Mouse (Mus musculus): ENCODE data around the gene Hpse. TPM values are rescaled to one million over a fixed set of nuclear protein-coding genes. Genes with fewer than 3 reads are reported as not detected.

Gene Hpse
- polyA plus RNA-seq, 1 experiment from 2014 or later = 1.8 TPM

DNA sequence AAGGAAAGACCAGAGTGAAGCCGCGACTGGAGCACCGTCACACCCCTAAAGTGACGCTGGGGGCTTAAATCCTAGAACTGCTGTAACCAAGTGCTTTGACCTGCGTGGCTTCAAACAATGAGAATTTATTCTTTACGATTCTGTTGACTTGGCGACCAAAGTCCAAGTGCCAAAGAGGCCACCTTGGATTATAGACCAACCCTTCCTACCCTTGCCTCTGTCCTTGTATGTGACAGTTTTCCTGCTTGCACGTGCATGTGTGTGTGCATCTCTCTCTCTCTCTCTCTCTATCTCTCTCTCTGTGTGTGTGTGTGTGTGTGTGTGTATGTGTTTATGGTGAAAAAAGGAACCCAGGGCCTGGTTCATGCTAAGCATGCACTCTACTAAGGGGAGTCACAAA is 19.3 kb upstream of the Hpse start:
- no peak overlapping the region for H3K4me2 ChIP-seq (ENCODE audit: low read depth, low read length)
- no peaks in the 10 kb centered on the region for H3K9me3 ChIP-seq (replicated peaks; ENCODE audit: control insufficient read depth, low read length)
- WGBS (ENCODE audit: insufficient replicate concordance) = 75% methylated on average over 8 of the region's 8 CpGs
- H3K27me3 ChIP-seq (ENCODE audit: control insufficient read depth, insufficient read depth, low read depth, low read length) = no peaks in the 10 kb centered on the region
- no peak overlapping the region for H3K9ac ChIP-seq (ENCODE audit: low read depth, low read length)
- H3K27ac ChIP-seq (ENCODE audit: low read length) = no peak overlapping the region
- no peaks in the 10 kb centered on the region; the same call in 1 of the 2 replicates for H3K4me1 ChIP-seq (ENCODE audit: control insufficient read depth, low read depth, low read length)
- H3K4me3 ChIP-seq (ENCODE audit: low read depth, low read length) = no peak overlapping the region
- H3K36me3 ChIP-seq (ENCODE audit: control insufficient read depth, insufficient read depth) = no peaks in the 10 kb centered on the region
- ATAC-seq (ENCODE audit: low read depth) = no peak

DNA sequence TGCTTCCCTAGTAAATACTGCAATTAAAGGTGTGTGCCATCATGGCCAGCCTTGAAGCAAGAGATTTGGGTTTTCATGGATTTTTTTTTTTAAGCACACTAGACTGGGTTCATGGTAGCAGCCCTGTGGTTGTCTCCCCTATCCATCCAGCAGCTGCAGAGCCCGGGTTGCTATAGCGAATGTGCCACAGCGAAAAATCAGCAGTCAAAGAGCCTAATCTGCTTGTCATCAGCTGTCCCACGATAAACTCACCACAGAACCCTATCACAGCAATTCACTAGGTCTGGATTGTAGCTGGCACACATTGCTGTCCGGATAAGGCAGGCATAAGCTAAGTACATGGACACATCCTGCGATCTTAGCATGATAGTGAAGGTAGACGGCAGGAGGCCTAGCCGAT is 17.4 kb upstream of the Hpse start:
- Histone ChIP-seq H3K27me3 (ENCODE audit: control insufficient read depth, insufficient read depth, low read depth, low read length) (no peaks in the 10 kb centered on the region), H3K4me3 (ENCODE audit: low read depth, low read length) (no peak overlapping the region), H3K36me3 (ENCODE audit: control insufficient read depth, insufficient read depth) (no peaks in the 10 kb centered on the region), H3K9me3 (replicated peaks; ENCODE audit: control insufficient read depth, low read length) (no peaks in the 10 kb centered on the region), H3K4me2 (ENCODE audit: low read depth, low read length) (no peak overlapping the region), H3K4me1 (ENCODE audit: control insufficient read depth, low read depth, low read length) (no peaks in the 10 kb centered on the region; the same call in 1 of the 2 replicates), H3K27ac (ENCODE audit: low read length) (no peak overlapping the region), H3K9ac (ENCODE audit: low read depth, low read length) (no peak overlapping the region)
- no peak for ATAC-seq (ENCODE audit: low read depth)
- 34% methylated on average over 8 of the region's 8 CpGs for WGBS (ENCODE audit: insufficient replicate concordance)

DNA sequence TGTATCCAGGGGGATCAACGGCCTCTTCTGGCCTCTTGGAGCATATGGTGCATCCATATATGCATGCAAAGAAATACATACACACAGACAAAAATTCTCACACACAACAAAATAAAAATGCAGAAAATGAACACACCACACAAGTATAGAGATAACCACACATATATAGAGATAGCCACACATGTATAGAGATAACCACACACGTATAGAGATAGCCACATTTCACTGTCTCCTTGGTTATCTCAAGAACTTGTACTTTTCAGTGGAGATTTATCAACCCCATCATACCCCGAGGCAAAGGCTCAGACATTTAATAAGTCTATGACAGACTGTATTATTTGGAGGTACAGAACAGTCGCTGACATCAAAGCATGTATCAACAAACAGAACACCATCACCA is 15.0 kb upstream of the Hpse start:
- Histone ChIP-seq H3K9ac (ENCODE audit: low read depth, low read length) (no peak overlapping the region), H3K27me3 (ENCODE audit: control insufficient read depth, insufficient read depth, low read depth, low read length) (no peaks in the 10 kb centered on the region), H3K9me3 (replicated peaks; ENCODE audit: control insufficient read depth, low read length) (no peaks in the 10 kb centered on the region), H3K4me1 (ENCODE audit: control insufficient read depth, low read depth, low read length) (no peaks in the 10 kb centered on the region; the same call in 1 of the 2 replicates), H3K4me2 (ENCODE audit: low read depth, low read length) (no peak overlapping the region), H3K36me3 (ENCODE audit: control insufficient read depth, insufficient read depth) (no peaks in the 10 kb centered on the region), H3K27ac (ENCODE audit: low read length) (no peak overlapping the region), H3K4me3 (ENCODE audit: low read depth, low read length) (no peak overlapping the region)
- ATAC-seq (ENCODE audit: low read depth) = peak; percentile 53; the same call in 1 of the 2 replicates
- 35% methylated on average over 4 of the region's 4 CpGs for WGBS (ENCODE audit: insufficient replicate concordance)

DNA sequence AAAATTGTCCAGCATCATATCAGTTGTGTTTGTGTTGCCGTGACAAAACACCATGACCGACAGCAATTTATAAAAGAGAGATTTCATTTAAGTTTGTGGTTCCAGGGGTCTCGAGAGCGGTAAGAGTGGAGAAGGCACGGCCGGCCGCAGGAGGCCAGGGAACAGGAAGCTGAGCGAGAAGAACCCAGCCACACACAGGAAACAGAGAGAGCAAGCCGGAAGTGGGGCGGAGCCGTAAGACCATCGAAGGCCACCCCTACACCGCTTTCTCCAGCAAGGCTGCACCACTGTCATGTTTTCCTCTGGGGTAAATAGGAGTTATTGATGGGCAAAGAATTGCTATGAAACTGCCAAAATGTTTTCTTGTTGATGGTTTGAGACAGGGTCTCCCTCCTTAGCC is 9.2 kb upstream of the Hpse start:
- Histone ChIP-seq H3K4me2 (ENCODE audit: low read depth, low read length) (peak overlapping the region; percentile 38), H3K36me3 (ENCODE audit: control insufficient read depth, insufficient read depth) (no peaks in the 10 kb centered on the region), H3K9me3 (replicated peaks; ENCODE audit: control insufficient read depth, low read length) (no peaks in the 10 kb centered on the region), H3K4me3 (ENCODE audit: low read depth, low read length) (no peak overlapping the region), H3K27me3 (ENCODE audit: control insufficient read depth, insufficient read depth, low read depth, low read length) (no peaks in the 10 kb centered on the region), H3K9ac (ENCODE audit: low read depth, low read length) (no peak overlapping the region), H3K4me1 (ENCODE audit: control insufficient read depth, low read depth, low read length) (no peaks in the 10 kb centered on the region; the same call in 1 of the 2 replicates), H3K27ac (ENCODE audit: low read length) (no peak overlapping the region)
- WGBS (ENCODE audit: insufficient replicate concordance) = 12% methylated on average over 13 of the region's 13 CpGs
- no peak for ATAC-seq (ENCODE audit: low read depth)

DNA sequence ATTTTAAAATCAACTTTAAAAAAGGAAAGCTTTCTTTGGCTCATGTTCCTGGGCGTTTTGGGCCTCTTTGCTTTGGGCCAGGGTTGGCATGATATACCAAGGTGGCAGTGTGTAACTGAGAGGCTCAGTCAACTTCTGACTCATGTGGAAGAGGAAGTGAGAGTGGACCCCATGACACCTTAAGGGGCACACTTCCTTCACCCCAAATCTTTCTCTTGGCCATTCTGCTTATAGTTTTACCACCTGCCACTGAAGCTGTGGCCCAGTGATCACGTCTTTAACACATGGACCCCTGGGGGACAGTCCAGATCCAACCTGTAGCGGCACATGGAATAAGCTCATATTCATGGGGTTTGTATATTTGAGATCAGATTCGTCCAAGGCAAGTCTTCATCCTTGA is 6.5 kb upstream of the Hpse start:
- WGBS (ENCODE audit: insufficient replicate concordance) = 59% methylated on average over 4 of the region's 4 CpGs
- no peak overlapping the region for H3K4me2 ChIP-seq (ENCODE audit: low read depth, low read length)
- no peak for ATAC-seq (ENCODE audit: low read depth)

DNA sequence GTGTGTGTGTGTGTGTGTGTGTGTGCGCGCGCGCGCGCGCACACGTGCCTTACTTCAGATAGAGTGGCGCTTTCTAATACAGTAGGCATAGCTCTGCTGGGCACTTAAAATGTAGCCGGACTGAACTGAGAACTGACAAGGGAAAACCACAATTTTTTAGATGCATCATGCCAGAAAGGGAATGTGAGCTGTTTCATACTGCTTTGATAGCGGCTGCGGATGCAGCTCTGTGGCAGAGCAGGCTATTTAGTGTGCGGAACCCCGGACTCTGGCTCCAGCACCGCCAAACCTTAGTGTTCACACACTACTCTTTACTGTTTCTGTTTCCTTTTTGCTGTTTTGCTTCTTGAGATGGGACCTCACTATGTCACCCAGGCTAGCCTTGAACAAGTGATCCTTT is 2.8 kb downstream of the Hpse start:
- H3K36me3 ChIP-seq (ENCODE audit: control insufficient read depth, insufficient read depth) = no peaks in the 10 kb centered on the region
- H3K4me3 ChIP-seq (ENCODE audit: low read depth, low read length) = no peak overlapping the region
- WGBS (ENCODE audit: insufficient replicate concordance) = 81% methylated on average over 15 of the region's 15 CpGs
- peaks cover 15% of the 10 kb centered on the region for H3K27me3 ChIP-seq (ENCODE audit: control insufficient read depth, insufficient read depth, low read depth, low read length)
- no peak overlapping the region for H3K9ac ChIP-seq (ENCODE audit: low read depth, low read length)
- no peak overlapping the region for H3K4me2 ChIP-seq (ENCODE audit: low read depth, low read length)
- peaks cover 2% of the 10 kb centered on the region; the same call in 1 of the 2 replicates for H3K4me1 ChIP-seq (ENCODE audit: control insufficient read depth, low read depth, low read length)
- ATAC-seq (ENCODE audit: low read depth) = no peak
- H3K27ac ChIP-seq (ENCODE audit: low read length) = no peak overlapping the region
- H3K9me3 ChIP-seq (replicated peaks; ENCODE audit: control insufficient read depth, low read length) = no peaks in the 10 kb centered on the region

More for the DNA sequence above, 6.5 kb upstream of the Hpse start:
- H3K4me1 ChIP-seq (ENCODE audit: control insufficient read depth, low read depth, low read length) = no peaks in the 10 kb centered on the region; the same call in 1 of the 2 replicates
- H3K27ac ChIP-seq (ENCODE audit: low read length) = no peak overlapping the region
- H3K9ac ChIP-seq (ENCODE audit: low read depth, low read length) = no peak overlapping the region
- no peaks in the 10 kb centered on the region for H3K9me3 ChIP-seq (replicated peaks; ENCODE audit: control insufficient read depth, low read length)
- H3K4me3 ChIP-seq (ENCODE audit: low read depth, low read length) = no peak overlapping the region
- H3K36me3 ChIP-seq (ENCODE audit: control insufficient read depth, insufficient read depth) = no peaks in the 10 kb centered on the region
- no peaks in the 10 kb centered on the region for H3K27me3 ChIP-seq (ENCODE audit: control insufficient read depth, insufficient read depth, low read depth, low read length)

DNA sequence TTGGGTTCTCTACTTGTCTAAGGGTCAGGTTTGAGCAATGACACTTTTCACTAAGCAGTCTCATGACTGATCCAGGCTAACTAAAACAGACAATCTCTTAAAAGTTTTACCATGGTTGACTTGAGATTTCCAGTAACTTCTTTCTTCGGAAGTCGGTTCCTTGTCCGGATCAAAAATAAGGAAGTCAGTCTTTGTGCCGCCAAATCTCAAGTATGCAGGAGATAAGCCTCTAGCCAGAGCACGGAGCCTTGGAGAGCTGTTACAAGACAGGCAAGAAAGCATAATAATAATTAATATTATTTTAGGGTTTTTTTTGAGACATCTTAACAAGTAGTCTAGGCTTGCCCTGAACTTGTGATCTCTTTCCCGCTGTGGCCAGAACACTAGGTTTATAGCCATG is 8.3 kb downstream of the Hpse start:
- no peaks in the 10 kb centered on the region for H3K27me3 ChIP-seq (ENCODE audit: control insufficient read depth, insufficient read depth, low read depth, low read length)
- no peaks in the 10 kb centered on the region for H3K9me3 ChIP-seq (replicated peaks; ENCODE audit: control insufficient read depth, low read length)
- 41% methylated on average over 6 of the region's 6 CpGs for WGBS (ENCODE audit: insufficient replicate concordance)
- no peak overlapping the region for H3K4me2 ChIP-seq (ENCODE audit: low read depth, low read length)
- no peak overlapping the region for H3K9ac ChIP-seq (ENCODE audit: low read depth, low read length)
- no peak for ATAC-seq (ENCODE audit: low read depth)
- H3K27ac ChIP-seq (ENCODE audit: low read length) = no peak overlapping the region
- H3K4me1 ChIP-seq (ENCODE audit: control insufficient read depth, low read depth, low read length) = no peaks in the 10 kb centered on the region
- no peak overlapping the region for H3K4me3 ChIP-seq (ENCODE audit: low read depth, low read length)
- no peaks in the 10 kb centered on the region for H3K36me3 ChIP-seq (ENCODE audit: control insufficient read depth, insufficient read depth)

DNA sequence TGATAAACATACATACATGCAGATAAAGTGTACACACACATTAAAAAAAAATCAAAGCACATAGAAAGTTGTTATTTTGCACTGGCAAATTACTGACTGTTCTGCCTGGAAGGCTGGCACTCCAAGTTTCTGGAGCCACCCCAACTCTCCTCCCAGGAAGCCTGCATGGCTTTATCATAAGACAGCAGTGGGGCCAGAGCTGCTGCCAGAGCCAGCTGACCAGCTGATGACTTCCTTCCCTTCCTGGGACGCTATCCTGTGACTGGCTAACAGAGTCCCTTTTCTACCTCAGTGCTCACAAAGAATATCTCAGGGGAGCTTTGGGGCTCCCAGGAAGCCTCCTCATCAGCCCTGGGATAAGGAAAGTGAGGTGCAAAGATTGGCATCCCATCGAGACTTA is 9.5 kb downstream of the Hpse start:
- H3K4me2 ChIP-seq (ENCODE audit: low read depth, low read length) = no peak overlapping the region
- H3K4me3 ChIP-seq (ENCODE audit: low read depth, low read length) = no peak overlapping the region
- H3K9ac ChIP-seq (ENCODE audit: low read depth, low read length) = no peak overlapping the region
- H3K4me1 ChIP-seq (ENCODE audit: control insufficient read depth, low read depth, low read length) = no peaks in the 10 kb centered on the region
- WGBS (ENCODE audit: insufficient replicate concordance) = 20% methylated on average over 2 of the region's 2 CpGs
- no peaks in the 10 kb centered on the region for H3K27me3 ChIP-seq (ENCODE audit: control insufficient read depth, insufficient read depth, low read depth, low read length)
- H3K9me3 ChIP-seq (replicated peaks; ENCODE audit: control insufficient read depth, low read length) = no peaks in the 10 kb centered on the region
- H3K27ac ChIP-seq (ENCODE audit: low read length) = no peak overlapping the region
- no peaks in the 10 kb centered on the region for H3K36me3 ChIP-seq (ENCODE audit: control insufficient read depth, insufficient read depth)
- ATAC-seq (ENCODE audit: low read depth) = no peak

DNA sequence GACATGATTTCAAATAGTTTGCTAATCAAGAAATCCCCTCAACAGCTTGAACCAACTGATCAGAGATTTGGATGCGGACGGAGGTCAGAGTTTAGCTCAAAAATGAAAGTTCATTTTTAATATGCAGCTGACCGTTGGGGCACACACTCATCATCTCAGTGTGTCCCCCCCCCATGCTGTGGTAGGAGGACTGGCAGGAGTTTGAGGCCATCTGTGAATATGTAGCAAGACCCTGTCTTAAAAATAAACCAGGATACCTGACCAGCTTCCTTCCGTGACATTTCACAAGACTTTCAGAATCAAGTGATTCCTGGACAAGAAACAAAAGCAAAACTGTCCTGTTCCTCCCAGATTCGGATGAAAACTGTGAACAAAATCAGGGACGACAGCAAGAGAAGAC is 10.5 kb downstream of the Hpse start:
- Histone ChIP-seq H3K4me2 (ENCODE audit: low read depth, low read length) (no peak overlapping the region), H3K27ac (ENCODE audit: low read length) (no peak overlapping the region), H3K4me1 (ENCODE audit: control insufficient read depth, low read depth, low read length) (no peaks in the 10 kb centered on the region), H3K4me3 (ENCODE audit: low read depth, low read length) (no peak overlapping the region), H3K9ac (ENCODE audit: low read depth, low read length) (no peak overlapping the region), H3K9me3 (replicated peaks; ENCODE audit: control insufficient read depth, low read length) (no peaks in the 10 kb centered on the region), H3K27me3 (ENCODE audit: control insufficient read depth, insufficient read depth, low read depth, low read length) (no peaks in the 10 kb centered on the region), H3K36me3 (ENCODE audit: control insufficient read depth, insufficient read depth) (no peaks in the 10 kb centered on the region)
- 65% methylated on average over 6 of the region's 6 CpGs for whole genome bisulfite sequencing (ENCODE audit: insufficient replicate concordance)
- ATAC-seq (ENCODE audit: low read depth) = no peak

All from liver, embryonic 16.5 days (tissue).